In genomic region chr15:100158985-100159384, GRCm38 (mm10) we compare ENCODE assay signal across 19 mouse cellular contexts.
DNase-seq lines count a peak whose midpoint lies in the region; ATAC-seq and TF ChIP-seq lines count a peak whose summit lies in the region.
"Had no signal": no experiment of that assay in that cellular context is flagged by ENCODE, and none has a peak within 500 bp of the region (broad histone marks: within the 10 kb centered on the region; RNA-seq: fewer than 3 reads in every experiment).

No protein-coding gene starts in this region.

- no peaks in the 10 kb centered on the region for H3K27me3 ChIP-seq in heart, embryonic 13.5 days (replicated peaks)
- no peaks in the 10 kb centered on the region for H3K27me3 ChIP-seq in liver, embryonic 14.5 days (ENCODE audit: control insufficient read depth, insufficient read depth, low read length)
- H3K27me3 ChIP-seq in liver, embryonic 11.5 days (replicated peaks; ENCODE audit: control insufficient read depth, insufficient read depth, low read length), result no peaks in the 10 kb centered on the region
- no peaks in the 10 kb centered on the region for H3K27me3 ChIP-seq in intestine, embryonic 15.5 days (replicated peaks)
- H3K27me3 ChIP-seq: embryonic facial prominence, embryonic 12.5 days; forebrain, embryonic 13.5 days; forebrain, embryonic 15.5 days had no signal

- H3K9ac ChIP-seq in heart, embryonic 13.5 days, result no peak overlapping the region
- no peak overlapping the region for H3K9ac ChIP-seq in liver, embryonic 14.5 days (replicated peaks)
- no peak overlapping the region for H3K9ac ChIP-seq in liver, embryonic 11.5 days (ENCODE audit: low read depth, low read length)
- no peak overlapping the region for H3K9ac ChIP-seq in intestine, embryonic 15.5 days
- H3K9ac ChIP-seq: embryonic facial prominence, embryonic 12.5 days; forebrain, embryonic 13.5 days; forebrain, embryonic 15.5 days had no signal

- H3K9me3 ChIP-seq in heart, embryonic 13.5 days, result no peaks in the 10 kb centered on the region
- no peaks in the 10 kb centered on the region for H3K9me3 ChIP-seq in liver, embryonic 14.5 days (ENCODE audit: control insufficient read depth, low read length)
- H3K9me3 ChIP-seq in liver, embryonic 11.5 days (ENCODE audit: control insufficient read depth, low read length), result no peaks in the 10 kb centered on the region
- H3K9me3 ChIP-seq in intestine, embryonic 15.5 days, result no peaks in the 10 kb centered on the region
- H3K9me3 ChIP-seq: embryonic facial prominence, embryonic 10.5 days; embryonic facial prominence, embryonic 12.5 days; forebrain, embryonic 13.5 days; forebrain, embryonic 15.5 days had no signal

- ATAC-seq in heart, embryonic 13.5 days (ENCODE audit: extremely low read depth, insufficient number of reproducible peaks, low FRiP score, low TSS enrichment), result no peak
- ATAC-seq in liver, embryonic 14.5 days (ENCODE audit: insufficient read depth), result peak; percentile 63; the same call in 1 of the 2 replicates
- no peak; the same call in 1 of the 2 replicates for ATAC-seq in liver, embryonic 11.5 days (replicated peaks; ENCODE audit: low FRiP score)
- 0 out of 2 replicates have a peak, but pooled peaks have one; percentile 46 for ATAC-seq in megakaryocyte-erythroid progenitor cell, adult 5-6 weeks (replicated peaks; ENCODE audit: low FRiP score, low TSS enrichment, poor library complexity, severe bottlenecking)
- no peak for ATAC-seq in intestine, embryonic 15.5 days
- ATAC-seq: forebrain, embryonic 13.5 days; forebrain, embryonic 15.5 days had no signal

- H3K27ac ChIP-seq in heart, embryonic 13.5 days (replicated peaks), result peak overlapping the region; percentile 13; the same call in 1 of the 2 replicates
- no peak overlapping the region for H3K27ac ChIP-seq in liver, embryonic 14.5 days
- no peak overlapping the region for H3K27ac ChIP-seq in liver, embryonic 11.5 days (ENCODE audit: low read depth, low read length)
- no peak overlapping the region for H3K27ac ChIP-seq in intestine, embryonic 15.5 days
- H3K27ac ChIP-seq: embryonic facial prominence, embryonic 10.5 days; embryonic facial prominence, embryonic 12.5 days; forebrain, embryonic 13.5 days; forebrain, embryonic 15.5 days had no signal

- peaks cover 29% of the 10 kb centered on the region for H3K4me1 ChIP-seq in heart, embryonic 13.5 days
- no peaks in the 10 kb centered on the region for H3K4me1 ChIP-seq in liver, embryonic 14.5 days (replicated peaks; ENCODE audit: control insufficient read depth in 2 of 2, insufficient read depth in 2 of 2, low read length in 1 of 2)
- H3K4me1 ChIP-seq in liver, embryonic 11.5 days (replicated peaks; ENCODE audit: control insufficient read depth, insufficient read depth, low read length), result no peaks in the 10 kb centered on the region
- no peaks in the 10 kb centered on the region for H3K4me1 ChIP-seq in intestine, embryonic 15.5 days (replicated peaks)
- H3K4me1 ChIP-seq: embryonic facial prominence, embryonic 10.5 days; embryonic facial prominence, embryonic 12.5 days; forebrain, embryonic 13.5 days; forebrain, embryonic 15.5 days had no signal

- H3K4me2 ChIP-seq in heart, embryonic 13.5 days, result no peak overlapping the region
- H3K4me2 ChIP-seq in liver, embryonic 14.5 days (ENCODE audit: low read depth), result no peak overlapping the region
- H3K4me2 ChIP-seq in liver, embryonic 11.5 days, result no peak overlapping the region
- no peak overlapping the region for H3K4me2 ChIP-seq in intestine, embryonic 15.5 days (replicated peaks)
- H3K4me2 ChIP-seq: embryonic facial prominence, embryonic 12.5 days; forebrain, embryonic 13.5 days; forebrain, embryonic 15.5 days had no signal

- 55% methylated on average over 10 of the region's 10 CpGs for WGBS in heart, embryonic 13.5 days
- 52% methylated on average over 10 of the region's 10 CpGs for WGBS in liver, embryonic 14.5 days (ENCODE audit: insufficient replicate concordance)
- WGBS in liver, embryonic 11.5 days, result 76% methylated on average over 10 of the region's 10 CpGs
- 88% methylated on average over 10 of the region's 10 CpGs for WGBS in intestine, embryonic 15.5 days

- TF ChIP-seq CTCF in liver, embryonic 14.5 days (IDR thresholded peaks at IDR 0.05; ENCODE audit: low read depth), result no peak

- no peak for DNase-seq in heart, adult 8-10 months (ENCODE audit: low spot score)
- peak in 1 of 3 experiments; percentile 10 for DNase-seq in liver, embryonic 14.5 days (ENCODE audit: low read depth in 3 of 3, low spot score in 3 of 3)
- no peak for DNase-seq in liver, embryonic 11.5 days (ENCODE audit: low spot score)
- peak; percentile 6 for DNase-seq in c-Kit-positive CD71-positive TER-119-positive erythroid progenitor cells, embryonic 14.5 days (ENCODE audit: low spot score)
- DNase-seq: adrenal gland, adult 2 months; adrenal gland, postnatal 10 days; adrenal gland, postnatal 25 days; cerebellum, adult 11-12 months; cerebellum, adult 2 months; cerebellum, adult 9-10 months; cerebellum, postnatal 10 days; cerebellum, postnatal 25 days had no signal

- peaks cover 84% of the 10 kb centered on the region for H3K36me3 ChIP-seq in heart, embryonic 13.5 days
- no peaks in the 10 kb centered on the region; the same call in 1 of the 2 replicates for H3K36me3 ChIP-seq in liver, embryonic 14.5 days (replicated peaks; ENCODE audit: control insufficient read depth, insufficient read depth, low read depth)
- peaks cover 8% of the 10 kb centered on the region; the same call in 1 of the 2 replicates for H3K36me3 ChIP-seq in liver, embryonic 11.5 days (ENCODE audit: control insufficient read depth, insufficient read depth, low read length)
- H3K36me3 ChIP-seq in intestine, embryonic 15.5 days, result peaks cover 16% of the 10 kb centered on the region

- H3K4me3 ChIP-seq in heart, embryonic 13.5 days, result no peak overlapping the region
- H3K4me3 ChIP-seq in liver, embryonic 14.5 days (ENCODE audit: insufficient read depth in 1 of 2, low read depth in 2 of 2, low read length in 2 of 2), result no peak overlapping the region
- H3K4me3 ChIP-seq in liver, embryonic 11.5 days (ENCODE audit: low read depth, low read length), result no peak overlapping the region
- H3K4me3 ChIP-seq in intestine, embryonic 15.5 days (replicated peaks), result no peak overlapping the region
- H3K4me3 ChIP-seq: embryonic facial prominence, embryonic 10.5 days; embryonic facial prominence, embryonic 12.5 days; forebrain, embryonic 13.5 days; forebrain, embryonic 15.5 days had no signal

- no peak for TF ChIP-seq EP300 in liver, embryonic 14.5 days (IDR thresholded peaks at IDR 0.05; ENCODE audit: low read depth)

Comparison
In these comparisons a context has a peak if more than half of its experiments do, and no peak if none do; other contexts are left out.
1. ATAC-seq: peak in liver, embryonic 14.5 days (single experiment) and megakaryocyte-erythroid progenitor cell, adult 5-6 weeks (single experiment); none in heart, embryonic 13.5 days (single experiment), liver, embryonic 11.5 days (single experiment) and intestine, embryonic 15.5 days (single experiment).